Mouse (Mus musculus): ENCODE data around the gene Stim2.

DNA sequence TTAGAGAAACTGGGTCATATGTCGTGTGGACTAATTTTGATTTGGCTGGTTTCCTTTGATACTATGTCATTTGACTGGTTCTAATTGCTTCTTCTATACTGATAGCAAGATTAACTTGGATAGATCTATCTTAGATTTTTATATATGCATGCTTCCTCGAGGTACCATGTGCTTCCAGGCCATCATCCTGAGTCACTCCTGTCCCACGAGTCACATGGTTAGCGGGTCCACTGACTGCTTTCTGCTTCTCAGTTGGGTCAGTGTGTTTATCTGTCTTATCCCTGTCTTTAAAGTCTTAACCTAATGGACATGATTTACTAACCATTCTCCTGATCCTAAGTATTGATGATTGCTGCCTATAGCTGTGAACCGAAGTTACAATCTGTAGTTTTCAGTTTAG is 34.9 kb downstream of the Stim2 start:
- TF ChIP-seq GATA1 (IDR thresholded peaks at IDR 0.05; ENCODE audit: borderline replicate concordance, low read length) = no peak
- TF ChIP-seq FLI1 (IDR thresholded peaks at IDR 0.05; ENCODE audit: low read length) = no peak

Data from megakaryocyte, embryonic 14.5 days (primary cell).